Mouse (Mus musculus): Measurements from ENCODE around the gene Qser1. TPM values are rescaled to one million over a fixed set of nuclear protein-coding genes. Genes with fewer than 3 reads are reported as not detected.

The Qser1 gene
- polyA plus RNA-seq, 1 experiment from 2014 or later: 18.6 TPM

GRCm38 (mm10) chr2:104768697-104769096 is 47.9 kb downstream of the Qser1 start:
- ATAC-seq (ENCODE audit: insufficient read depth) (no peak), DNase-seq (no peak)
- Histone ChIP-seq H3K9ac (no peak overlapping the region), H3K36me3 (ENCODE audit: insufficient read depth) (peaks cover 52% of the 10 kb centered on the region), H3K9me3 (ENCODE audit: low read depth, low read length) (no peaks in the 10 kb centered on the region), H3K4me3 (ENCODE audit: low read depth, low read length) (no peak overlapping the region), H3K4me2 (no peak overlapping the region), H3K27ac (ENCODE audit: low read depth) (no peak overlapping the region), H3K27me3 (ENCODE audit: insufficient read depth, low read length) (no peaks in the 10 kb centered on the region), H3K4me1 (ENCODE audit: insufficient read depth) (no peaks in the 10 kb centered on the region)
- no peak for TF ChIP-seq CTCF (IDR thresholded peaks at IDR 0.05; ENCODE audit: low read depth)
- 84% methylated on average over 1 of the region's 1 CpGs for WGBS

- DNase-seq (no peak), ATAC-seq (ENCODE audit: insufficient read depth) (no peak)
- no peak for TF ChIP-seq CTCF (IDR thresholded peaks at IDR 0.05; ENCODE audit: low read depth)
- H3K9me3 ChIP-seq (ENCODE audit: low read depth, low read length): no peaks in the 10 kb centered on the region
- no peak overlapping the region for H3K4me3 ChIP-seq (ENCODE audit: low read depth, low read length)
- 80% methylated on average over 4 of the region's 4 CpGs for WGBS
- no peak overlapping the region for H3K27ac ChIP-seq (ENCODE audit: low read depth)
- no peak overlapping the region for H3K4me2 ChIP-seq
- peaks cover 44% of the 10 kb centered on the region for H3K36me3 ChIP-seq (ENCODE audit: insufficient read depth)
- no peaks in the 10 kb centered on the region for H3K27me3 ChIP-seq (ENCODE audit: insufficient read depth, low read length)
- no peaks in the 10 kb centered on the region for H3K4me1 ChIP-seq (ENCODE audit: insufficient read depth)
- no peak overlapping the region for H3K9ac ChIP-seq
Measured at GRCm38 (mm10) chr2:104764018-104764417, 52.5 kb downstream of the Qser1 start.

GRCm38 (mm10) chr2:104763134-104763703 is 53.3 kb downstream of the Qser1 start:
- Histone ChIP-seq H3K4me1 (ENCODE audit: insufficient read depth) (no peaks in the 10 kb centered on the region), H3K27me3 (ENCODE audit: insufficient read depth, low read length) (no peaks in the 10 kb centered on the region), H3K9me3 (ENCODE audit: low read depth, low read length) (no peaks in the 10 kb centered on the region), H3K36me3 (ENCODE audit: insufficient read depth) (peaks cover 37% of the 10 kb centered on the region), H3K4me2 (no peak overlapping the region), H3K27ac (ENCODE audit: low read depth) (no peak overlapping the region), H3K4me3 (ENCODE audit: low read depth, low read length) (no peak overlapping the region), H3K9ac (no peak overlapping the region)
- WGBS: 72% methylated on average over 8 of the region's 8 CpGs
- DNase-seq (no peak), ATAC-seq (ENCODE audit: insufficient read depth) (no peak)
- TF ChIP-seq CTCF (IDR thresholded peaks at IDR 0.05; ENCODE audit: low read depth): no peak

GRCm38 (mm10) chr2:104750611-104751010 is 65.9 kb downstream of the Qser1 start:
- ATAC-seq (ENCODE audit: insufficient read depth) (peak; percentile 49; the same call in 1 of the 2 replicates), DNase-seq (peak; percentile 76)
- WGBS: 57% methylated on average over 3 of the region's 3 CpGs
- H3K27me3 ChIP-seq (ENCODE audit: insufficient read depth, low read length): no peaks in the 10 kb centered on the region
- H3K9me3 ChIP-seq (ENCODE audit: low read depth, low read length): no peaks in the 10 kb centered on the region
- H3K4me2 ChIP-seq: no peak overlapping the region
- no peak overlapping the region for H3K4me3 ChIP-seq (ENCODE audit: low read depth, low read length)
- H3K36me3 ChIP-seq (ENCODE audit: insufficient read depth): 0 out of 2 replicates have a peak, but pooled peaks cover 4% of the 10 kb centered on the region
- no peaks in the 10 kb centered on the region for H3K4me1 ChIP-seq (ENCODE audit: insufficient read depth)
- peak; percentile 58 for TF ChIP-seq CTCF (IDR thresholded peaks at IDR 0.05; ENCODE audit: low read depth)
- no peak overlapping the region for H3K27ac ChIP-seq (ENCODE audit: low read depth)
- no peak overlapping the region for H3K9ac ChIP-seq

- Histone ChIP-seq H3K9ac (no peak overlapping the region), H3K4me2 (no peak overlapping the region), H3K27me3 (ENCODE audit: insufficient read depth, low read length) (no peaks in the 10 kb centered on the region), H3K4me1 (ENCODE audit: insufficient read depth) (no peaks in the 10 kb centered on the region), H3K27ac (ENCODE audit: low read depth) (no peak overlapping the region), H3K36me3 (ENCODE audit: insufficient read depth) (no peaks in the 10 kb centered on the region), H3K4me3 (ENCODE audit: low read depth, low read length) (no peak overlapping the region), H3K9me3 (ENCODE audit: low read depth, low read length) (no peaks in the 10 kb centered on the region)
- ATAC-seq (ENCODE audit: insufficient read depth) (no peak), DNase-seq (no peak)
- 71% methylated on average over 5 of the region's 5 CpGs for WGBS
- no peak for TF ChIP-seq CTCF (IDR thresholded peaks at IDR 0.05; ENCODE audit: low read depth)
Measured at GRCm38 (mm10) chr2:104748652-104749183, 67.8 kb downstream of the Qser1 start.

- DNase-seq (no peak), ATAC-seq (ENCODE audit: insufficient read depth) (no peak)
- H3K4me1 ChIP-seq (ENCODE audit: insufficient read depth): 0 out of 2 replicates have a peak, but pooled peaks cover 3% of the 10 kb centered on the region
- no peaks in the 10 kb centered on the region for H3K27me3 ChIP-seq (ENCODE audit: insufficient read depth, low read length)
- H3K9me3 ChIP-seq (ENCODE audit: low read depth, low read length): no peaks in the 10 kb centered on the region
- no peak overlapping the region for H3K9ac ChIP-seq
- H3K36me3 ChIP-seq (ENCODE audit: insufficient read depth): no peaks in the 10 kb centered on the region
- H3K4me2 ChIP-seq: no peak overlapping the region
- H3K4me3 ChIP-seq (ENCODE audit: low read depth, low read length): no peak overlapping the region
- 52% methylated on average over 8 of the region's 8 CpGs for WGBS
- no peak for TF ChIP-seq CTCF (IDR thresholded peaks at IDR 0.05; ENCODE audit: low read depth)
- no peak overlapping the region for H3K27ac ChIP-seq (ENCODE audit: low read depth)
Measured at GRCm38 (mm10) chr2:104746251-104746650, 70.3 kb downstream of the Qser1 start.

GRCm38 (mm10) chr2:104743971-104744370 is 72.6 kb downstream of the Qser1 start:
- H3K4me1 ChIP-seq (ENCODE audit: insufficient read depth): 0 out of 2 replicates have a peak, but pooled peaks cover 3% of the 10 kb centered on the region
- no peak overlapping the region for H3K9ac ChIP-seq
- H3K27me3 ChIP-seq (ENCODE audit: insufficient read depth, low read length): no peaks in the 10 kb centered on the region
- 50% methylated on average over 5 of the region's 5 CpGs for WGBS
- DNase-seq (no peak), ATAC-seq (ENCODE audit: insufficient read depth) (no peak)
- no peaks in the 10 kb centered on the region for H3K9me3 ChIP-seq (ENCODE audit: low read depth, low read length)
- TF ChIP-seq CTCF (IDR thresholded peaks at IDR 0.05; ENCODE audit: low read depth): no peak
- H3K4me3 ChIP-seq (ENCODE audit: low read depth, low read length): no peak overlapping the region
- no peak overlapping the region for H3K27ac ChIP-seq (ENCODE audit: low read depth)
- H3K4me2 ChIP-seq: no peak overlapping the region
- no peaks in the 10 kb centered on the region for H3K36me3 ChIP-seq (ENCODE audit: insufficient read depth)
